Mouse (Mus musculus) embryonic fibroblast, embryonic 13.5 days (primary cell): ENCODE data around the gene Fam19a3.

Experiments used
- CTCF ChIP-seq: IDR thresholded peaks from 2 replicates; pipeline ENCODE4 v1.5.1; 2011; ENCODE audit warnings: mild to moderate bottlenecking, control low read depth, low read length, moderate library complexity, borderline replicate concordance; ENCODE audit not compliant: insufficient read depth
- POLR2A ChIP-seq: IDR thresholded peaks from 2 replicates; pipeline ENCODE4 v1.6.1; 2011; ENCODE audit warnings: low read depth, mild to moderate bottlenecking, control low read depth, low read length, moderate library complexity

DNA sequence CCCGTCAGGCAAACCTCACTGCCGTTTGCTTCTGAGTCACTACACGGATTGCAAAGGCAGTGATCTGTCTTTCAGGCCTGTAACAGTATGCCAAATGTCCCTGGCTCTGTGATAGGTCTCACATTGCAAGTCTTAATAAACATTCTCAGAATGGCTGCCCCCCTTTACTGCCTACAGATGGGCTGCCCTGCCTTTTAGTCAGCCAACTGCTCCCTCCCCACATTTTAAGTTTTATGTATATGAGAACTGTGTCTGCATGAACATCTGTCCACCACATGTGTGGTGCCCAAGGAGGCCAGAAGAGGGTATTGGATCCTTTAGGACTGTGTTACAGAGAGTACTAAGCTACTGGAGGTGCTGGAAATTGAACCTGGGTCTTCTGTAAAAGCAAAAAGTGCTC, 10.7 kb downstream of the Fam19a3 start:
- TF ChIP-seq CTCF (no peak), POLR2A (no peak)
